Mouse (Mus musculus) myocyte (in vitro differentiated cells): ENCODE measurements around the gene Asic2. TPM values are rescaled to one million over a fixed set of nuclear protein-coding genes. Genes with fewer than 3 reads are reported as not detected.

Experiments used
- H3K27me3 ChIP-seq: one replicate; pipeline ENCODE4 v1.6.1; 2011; ENCODE audit not compliant: control insufficient read depth, insufficient read depth, insufficient read length
- H3K36me3 ChIP-seq: one replicate; pipeline ENCODE4 v1.6.1; 2011; ENCODE audit not compliant: control insufficient read depth, insufficient read depth
- H3K4me2 ChIP-seq: one replicate; pipeline ENCODE4 v1.6.1; 2011; ENCODE audit warnings: low read depth, control low read depth
- H3K4me3 ChIP-seq: one replicate; pipeline ENCODE4 v1.5.1; 2011; ENCODE audit warnings: mild to moderate bottlenecking, control low read depth, moderate library complexity
- H3K79me2 ChIP-seq: one replicate; pipeline ENCODE4 v1.6.1; 2011; ENCODE audit not compliant: control insufficient read depth, insufficient read depth
- H3ac ChIP-seq: one replicate; pipeline ENCODE4 v1.6.1; 2011; ENCODE audit not compliant: control insufficient read depth, insufficient read length
- CEBPB ChIP-seq: IDR thresholded peaks from 2 replicates; pipeline ENCODE4 v1.6.1; 2011; ENCODE audit warnings: mild to moderate bottlenecking, moderate library complexity; ENCODE audit not compliant: poor library complexity, insufficient read depth, severe bottlenecking
- E2F4 ChIP-seq: IDR thresholded peaks from one replicate; pipeline ENCODE4 v1.6.1; 2011; ENCODE audit warnings: mild to moderate bottlenecking, control low read depth, moderate library complexity; ENCODE audit not compliant: insufficient read depth
- MAX ChIP-seq: IDR thresholded peaks from one replicate; pipeline ENCODE4 v1.6.1; 2011; ENCODE audit warnings: low read depth, mild to moderate bottlenecking, control low read depth
- MYOD1 ChIP-seq, 3 experiments: IDR thresholded peaks; one replicate each; pipeline ENCODE4 v1.6.1; 2011; ENCODE audit warnings: control low read depth in 2 of 3, low read depth in 2 of 3, mild to moderate bottlenecking in 2 of 3, moderate library complexity in 1 of 3; ENCODE audit not compliant: insufficient read length in 2 of 3, control insufficient read depth in 1 of 3
- MYOG ChIP-seq, 3 experiments: IDR thresholded peaks; one replicate each; pipeline ENCODE4 v1.6.1; 2011; ENCODE audit warnings: control low read depth in 2 of 3, low read depth in 2 of 3, mild to moderate bottlenecking in 2 of 3; ENCODE audit not compliant: insufficient read length in 2 of 3, control insufficient read depth in 1 of 3, insufficient read depth in 1 of 3
- POLR2A ChIP-seq: IDR thresholded peaks from one replicate; pipeline ENCODE4 v1.6.1; 2011; ENCODE audit warnings: low read depth, mild to moderate bottlenecking, control low read depth, moderate library complexity; ENCODE audit not compliant: insufficient read length
- POLR2AphosphoS2 ChIP-seq: IDR thresholded peaks from one replicate; pipeline ENCODE4 v1.6.1; 2011; ENCODE audit warnings: low read depth, control low read depth; ENCODE audit not compliant: insufficient read length
- REST ChIP-seq: IDR thresholded peaks from one replicate; pipeline ENCODE4 v1.6.1; 2011; ENCODE audit warnings: mild to moderate bottlenecking, control low read depth, moderate library complexity; ENCODE audit not compliant: insufficient read depth, insufficient read length
- SRF ChIP-seq: IDR thresholded peaks from one replicate; pipeline ENCODE4 v1.6.1; 2011; ENCODE audit warnings: low read depth; ENCODE audit not compliant: control insufficient read depth, insufficient read length
- TCF12 ChIP-seq: IDR thresholded peaks from one replicate; pipeline ENCODE4 v1.6.1; 2011; ENCODE audit warnings: mild to moderate bottlenecking, control low read depth; ENCODE audit not compliant: poor library complexity, insufficient read depth, severe bottlenecking
- TCF3 ChIP-seq: IDR thresholded peaks from one replicate; pipeline ENCODE4 v1.6.1; 2011; ENCODE audit warnings: low read depth, control low read depth; ENCODE audit not compliant: insufficient read length
- USF1 ChIP-seq: IDR thresholded peaks from one replicate; pipeline ENCODE4 v1.6.1; 2011; ENCODE audit warnings: low read depth, mild to moderate bottlenecking, control low read depth, moderate library complexity
- polyA plus RNA-seq: library from polyadenylated mRNA; unstranded; fragments of >200 nt; fragmentation: generic; extraction: Trizol; gene quantifications from one replicate; pipeline ENCODE4 v1.2.1, GENCODE M21; 2012; ENCODE audit warnings: missing spikeins

Asic2 gene
- polyA plus RNA-seq, 1 experiment = not detected

DNA sequence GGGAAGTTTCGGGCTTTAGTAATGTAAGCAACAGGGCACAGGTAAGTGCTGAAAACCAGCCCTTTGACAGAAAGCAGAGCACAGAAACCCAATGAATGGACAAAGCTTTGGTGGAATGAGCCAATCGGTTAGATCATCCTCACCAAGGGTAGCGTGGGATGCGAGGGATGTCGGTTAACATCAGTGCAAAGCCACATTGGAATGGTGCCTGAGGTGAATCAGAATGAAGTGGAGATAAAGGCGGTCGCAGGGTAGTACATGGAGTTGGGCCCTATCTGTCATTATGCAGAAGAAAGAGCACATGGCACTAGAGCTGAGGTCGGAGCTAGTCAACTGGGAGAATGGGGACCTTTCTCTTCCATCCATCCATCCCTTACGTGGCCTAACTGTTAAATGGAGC lies 383.8 kb downstream of the Asic2 start:
- Histone ChIP-seq H3K79me2 (no peaks in the 10 kb centered on the region), H3K4me3 (no peak overlapping the region), H3K27me3 (no peaks in the 10 kb centered on the region), H3ac (no peak overlapping the region), H3K36me3 (no peaks in the 10 kb centered on the region), H3K4me2 (no peak overlapping the region)
- TF ChIP-seq MAX (no peak), E2F4 (no peak), MYOG (IDR thresholded peaks at IDR 0.05; ENCODE audit: control insufficient read depth in 1 of 3, insufficient read depth in 1 of 3, insufficient read length in 2 of 3, low read depth in 2 of 3) (no peak), USF1 (no peak)

DNA sequence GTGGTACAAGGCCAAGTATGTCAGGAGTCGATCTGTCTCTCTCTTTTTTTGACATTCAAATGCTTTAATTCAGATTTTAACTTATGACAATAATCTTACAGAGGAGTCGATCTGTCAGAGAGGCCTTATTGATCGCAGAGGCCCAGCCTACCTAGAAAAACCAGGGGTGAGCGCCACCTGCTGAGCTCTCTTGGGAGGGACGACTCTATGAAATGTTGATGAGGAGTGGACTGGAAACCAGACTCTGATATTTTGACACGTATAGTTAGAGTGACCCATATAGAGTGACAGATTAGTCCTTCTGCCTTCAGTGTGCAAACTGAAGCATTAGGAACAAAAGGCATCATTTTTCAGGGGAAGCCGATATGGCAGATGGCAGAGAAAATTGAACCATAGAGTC lies 385.1 kb downstream of the Asic2 start:
- H3K36me3 ChIP-seq = no peaks in the 10 kb centered on the region
- H3K27me3 ChIP-seq = no peaks in the 10 kb centered on the region
- H3K4me2 ChIP-seq = no peak overlapping the region
- H3K79me2 ChIP-seq = no peaks in the 10 kb centered on the region
- no peak overlapping the region for H3K4me3 ChIP-seq
- no peak overlapping the region for H3ac ChIP-seq
- TF ChIP-seq CEBPB = no peak
- no peak for TF ChIP-seq SRF
- TF ChIP-seq TCF12 = no peak
- TF ChIP-seq USF1 = no peak
- TF ChIP-seq MYOD1 (IDR thresholded peaks at IDR 0.05; ENCODE audit: control insufficient read depth in 1 of 3, insufficient read length in 2 of 3, low read depth in 2 of 3) = no peak

DNA sequence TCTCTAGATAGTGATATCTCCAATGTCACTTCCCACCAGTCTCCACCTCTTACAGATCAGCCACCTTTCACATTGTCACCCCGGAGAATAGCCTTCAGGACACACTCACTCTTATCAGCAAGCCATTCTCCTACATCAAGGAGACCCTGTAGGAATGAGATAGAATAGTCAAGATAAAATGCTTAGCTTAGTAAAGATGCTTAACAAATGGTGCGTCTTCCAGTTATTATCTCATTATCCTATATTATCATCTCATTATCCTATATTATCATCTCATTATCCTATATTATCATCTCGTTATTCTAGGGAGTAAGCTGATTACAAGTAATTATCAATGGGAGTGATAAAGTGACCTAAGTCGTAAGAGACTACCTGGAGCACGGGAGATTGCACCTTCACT lies 386.1 kb downstream of the Asic2 start:
- no peak for TF ChIP-seq USF1
- no peak for TF ChIP-seq MYOG (IDR thresholded peaks at IDR 0.05; ENCODE audit: control insufficient read depth in 1 of 3, insufficient read depth in 1 of 3, insufficient read length in 2 of 3, low read depth in 2 of 3)
- no peak for TF ChIP-seq TCF3
- no peak for TF ChIP-seq POLR2A
- TF ChIP-seq MAX = no peak
- TF ChIP-seq MYOD1 (IDR thresholded peaks at IDR 0.05; ENCODE audit: control insufficient read depth in 1 of 3, insufficient read length in 2 of 3, low read depth in 2 of 3) = no peak
- no peak for TF ChIP-seq SRF
- no peak for TF ChIP-seq TCF12
- no peak for TF ChIP-seq E2F4
- TF ChIP-seq CEBPB = no peak
- TF ChIP-seq REST = no peak
- TF ChIP-seq POLR2AphosphoS2 = no peak
- H3K36me3 ChIP-seq = no peaks in the 10 kb centered on the region
- no peaks in the 10 kb centered on the region for H3K27me3 ChIP-seq
- H3K79me2 ChIP-seq = no peaks in the 10 kb centered on the region
- H3ac ChIP-seq = no peak overlapping the region
- no peak overlapping the region for H3K4me2 ChIP-seq
- H3K4me3 ChIP-seq = no peak overlapping the region

DNA sequence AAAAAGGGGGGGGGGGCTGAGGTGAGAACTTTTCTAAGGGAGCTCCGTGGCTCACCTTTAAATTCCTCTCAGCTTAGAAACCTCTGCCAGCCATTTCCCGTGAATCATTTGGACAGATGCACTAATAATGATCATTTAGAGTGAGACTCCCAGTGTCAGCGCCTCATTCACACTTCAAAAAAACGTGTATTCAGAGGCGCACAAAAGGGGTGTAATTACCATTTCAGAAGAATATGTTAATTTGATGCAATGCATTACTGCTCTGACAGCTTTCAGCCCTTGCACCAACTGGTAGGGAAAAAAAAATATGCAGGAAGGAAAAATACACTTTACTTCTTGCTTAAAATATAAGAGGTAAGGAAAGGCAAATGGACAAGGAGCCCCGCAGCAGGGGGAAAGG lies 388.5 kb downstream of the Asic2 start:
- no peaks in the 10 kb centered on the region for H3K79me2 ChIP-seq
- H3ac ChIP-seq = no peak overlapping the region
- H3K27me3 ChIP-seq = no peaks in the 10 kb centered on the region
- H3K36me3 ChIP-seq = no peaks in the 10 kb centered on the region
- no peak for TF ChIP-seq TCF3
- TF ChIP-seq POLR2A = no peak
- no peak overlapping the region for H3K4me2 ChIP-seq
- H3K4me3 ChIP-seq = no peak overlapping the region

DNA sequence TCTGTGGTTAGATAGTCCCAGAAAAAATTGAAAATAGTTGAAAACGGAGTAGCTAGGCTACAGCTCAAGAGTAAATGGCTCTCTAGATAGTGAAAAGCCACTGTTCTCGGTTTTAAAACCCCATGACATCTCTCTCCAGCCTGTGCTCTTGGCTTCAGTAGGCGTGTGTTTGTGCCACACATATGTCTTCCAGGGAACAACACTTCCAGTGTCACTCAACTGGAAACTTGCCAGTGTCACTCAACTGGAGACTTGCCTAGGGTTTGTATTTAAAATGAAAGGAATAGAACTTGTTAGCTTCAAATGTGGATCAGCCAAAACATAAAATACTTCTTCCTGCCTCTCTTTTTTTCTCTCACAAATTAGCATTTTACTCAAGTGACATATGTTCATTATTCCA lies 397.9 kb downstream of the Asic2 start:
- TF ChIP-seq POLR2A (no peak), SRF (no peak), TCF3 (no peak), MYOD1 (IDR thresholded peaks at IDR 0.05; ENCODE audit: control insufficient read depth in 1 of 3, insufficient read length in 2 of 3, low read depth in 2 of 3) (no peak)
- no peaks in the 10 kb centered on the region for H3K36me3 ChIP-seq
- no peak overlapping the region for H3K4me3 ChIP-seq
- H3K27me3 ChIP-seq = no peaks in the 10 kb centered on the region
- H3ac ChIP-seq = no peak overlapping the region
- H3K79me2 ChIP-seq = no peaks in the 10 kb centered on the region
- no peak overlapping the region for H3K4me2 ChIP-seq

DNA sequence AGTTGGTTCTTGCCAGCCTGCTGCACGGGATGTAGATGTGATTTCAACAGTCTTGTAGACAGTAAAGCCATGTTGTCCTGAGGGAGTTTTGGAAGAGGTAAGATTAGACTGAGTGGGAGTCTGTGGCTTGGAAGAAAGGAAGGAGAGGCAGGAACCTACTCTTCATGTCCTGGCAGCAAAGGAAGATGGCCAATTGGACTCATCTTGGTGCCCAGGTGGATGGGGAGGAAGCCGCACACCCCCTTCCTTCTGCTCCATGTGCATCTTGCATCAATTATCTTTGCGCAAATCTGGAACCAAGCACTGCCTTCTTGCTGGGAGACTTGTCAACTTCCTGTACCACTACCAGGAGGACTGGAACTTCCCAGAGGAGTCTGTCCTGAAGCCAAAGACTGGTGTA lies 403.4 kb downstream of the Asic2 start:
- H3K79me2 ChIP-seq = no peaks in the 10 kb centered on the region
- no peak overlapping the region for H3K4me3 ChIP-seq
- no peaks in the 10 kb centered on the region for H3K36me3 ChIP-seq
- no peaks in the 10 kb centered on the region for H3K27me3 ChIP-seq
- TF ChIP-seq USF1 (no peak), E2F4 (no peak), SRF (no peak), CEBPB (no peak), MYOG (IDR thresholded peaks at IDR 0.05; ENCODE audit: control insufficient read depth in 1 of 3, insufficient read depth in 1 of 3, insufficient read length in 2 of 3, low read depth in 2 of 3) (no peak)
- no peak overlapping the region for H3ac ChIP-seq
- no peak overlapping the region for H3K4me2 ChIP-seq
